Mouse (Mus musculus): ENCODE measurements around the gene Pip5k1c.

The Pip5k1c gene

DNA sequence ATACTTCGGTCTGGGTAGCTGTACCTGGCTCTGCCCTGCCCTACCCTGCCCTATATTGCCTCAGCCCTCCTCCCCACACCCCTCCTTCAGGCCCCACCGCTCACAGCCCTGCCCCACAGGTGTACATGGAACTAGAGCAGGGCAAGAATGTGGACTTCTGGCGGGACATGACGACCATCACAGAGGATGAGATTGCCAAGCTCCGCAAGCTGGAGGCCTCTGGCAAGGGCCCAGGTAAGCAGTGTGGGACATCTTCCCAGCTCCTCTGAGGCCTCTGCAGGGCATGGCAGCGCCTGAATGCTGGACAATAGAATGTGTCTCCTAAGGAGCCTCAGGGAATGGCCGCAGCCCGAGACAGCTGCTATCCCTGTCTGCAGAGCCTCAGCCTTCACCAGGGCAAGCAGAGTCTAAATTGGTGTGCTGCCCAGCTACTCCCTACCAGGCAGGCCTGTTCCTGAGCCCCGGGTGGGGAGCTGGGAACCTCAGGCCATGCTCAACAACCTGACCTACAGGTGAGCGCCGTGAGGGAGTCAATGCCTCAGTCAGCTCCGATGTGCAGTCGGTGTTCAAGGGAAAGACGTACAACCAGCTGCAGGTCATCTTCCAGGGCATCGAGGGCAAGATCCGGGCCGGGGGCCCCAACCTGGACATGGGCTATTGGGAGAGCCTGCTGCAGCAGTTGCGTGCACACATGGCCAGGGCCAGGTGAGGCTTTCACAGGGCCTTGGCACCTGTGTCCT lies 31.2 kb downstream of the Pip5k1c start:
- DNase-seq (ENCODE audit: low spot score) = no peak

DNA sequence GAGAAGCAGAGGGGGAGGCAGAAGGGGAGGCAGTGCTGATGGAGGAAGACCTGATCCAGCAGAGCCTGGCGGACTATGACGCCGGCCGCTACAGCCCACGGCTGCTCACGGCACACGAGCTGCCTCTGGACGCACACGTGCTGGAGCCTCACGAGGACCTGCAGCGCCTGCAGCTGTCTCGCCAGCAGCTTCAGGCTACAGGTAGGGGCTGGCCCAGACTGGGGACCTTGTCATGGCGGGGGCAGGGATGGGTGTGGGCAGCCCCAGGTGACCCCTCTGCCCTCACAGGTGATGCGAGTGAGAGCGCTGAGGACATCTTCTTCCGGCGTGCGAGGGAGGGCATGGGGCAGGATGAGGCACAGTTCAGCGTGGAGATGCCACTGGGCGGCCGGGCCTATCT lies 32.4 kb downstream of the Pip5k1c start:
- DNase-seq (ENCODE audit: low spot score) = no peak

DNA sequence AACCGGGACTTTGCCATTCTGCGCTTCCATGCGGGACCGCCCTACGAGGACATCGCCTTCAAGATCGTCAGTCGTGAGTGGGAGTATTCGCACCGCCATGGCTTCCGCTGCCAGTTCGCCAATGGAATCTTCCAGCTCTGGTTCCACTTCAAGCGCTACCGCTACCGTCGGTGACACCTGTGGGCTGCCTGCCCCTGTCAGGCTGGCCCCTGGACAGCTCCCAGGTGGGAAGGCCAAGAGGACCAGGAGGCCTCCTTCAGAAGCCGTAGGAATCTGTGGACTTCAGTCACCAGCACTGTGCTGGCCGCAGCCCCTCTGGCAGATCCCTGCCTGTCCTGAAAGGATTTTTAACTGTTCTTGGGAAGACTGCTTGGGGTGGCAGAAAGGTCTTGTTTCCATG lies 33.0 kb downstream of the Pip5k1c start:
- DNase-seq (ENCODE audit: low spot score) = no peak

DNA sequence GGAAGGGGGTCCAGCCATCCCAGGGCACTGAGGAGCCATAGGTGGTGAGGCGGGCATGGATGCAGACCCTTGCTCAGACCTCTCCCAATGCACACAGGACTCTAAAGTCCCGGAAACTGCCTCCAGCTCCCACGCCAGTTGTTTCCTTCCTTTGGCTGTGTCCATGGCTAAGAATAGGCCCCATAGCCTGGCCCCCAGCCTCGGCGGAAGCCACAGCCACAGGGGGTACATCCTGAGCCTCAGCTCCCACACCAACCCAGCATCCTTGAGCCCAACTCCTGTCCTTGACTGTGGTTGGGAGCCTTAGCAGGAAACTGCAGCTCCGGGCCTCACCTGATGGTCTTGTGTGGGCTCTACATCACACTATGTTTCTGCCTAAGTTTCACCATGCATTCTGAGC lies 34.1 kb downstream of the Pip5k1c start:
- DNase-seq (ENCODE audit: low spot score) = no peak

DNA sequence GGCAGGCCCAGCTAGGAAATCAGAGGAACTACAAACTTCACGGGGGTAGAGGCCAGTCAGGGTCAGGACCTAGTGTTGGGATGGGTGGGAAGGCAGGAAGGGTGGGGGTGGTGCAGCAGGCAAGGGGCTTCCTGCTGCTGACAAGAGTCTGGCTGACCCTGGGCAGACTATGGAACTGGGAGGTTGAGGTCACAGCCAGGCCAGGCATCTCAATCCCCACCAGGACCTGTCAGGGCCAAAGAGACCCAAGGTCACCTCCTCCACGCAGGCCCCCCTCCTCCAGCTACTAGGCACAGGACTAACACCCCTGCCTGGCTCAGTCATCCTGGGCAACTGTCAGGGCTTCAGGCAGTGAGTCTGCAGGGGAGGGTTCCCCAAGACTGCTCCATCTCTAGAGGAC lies 35.2 kb downstream of the Pip5k1c start:
- no peak for DNase-seq (ENCODE audit: low spot score)

DNA sequence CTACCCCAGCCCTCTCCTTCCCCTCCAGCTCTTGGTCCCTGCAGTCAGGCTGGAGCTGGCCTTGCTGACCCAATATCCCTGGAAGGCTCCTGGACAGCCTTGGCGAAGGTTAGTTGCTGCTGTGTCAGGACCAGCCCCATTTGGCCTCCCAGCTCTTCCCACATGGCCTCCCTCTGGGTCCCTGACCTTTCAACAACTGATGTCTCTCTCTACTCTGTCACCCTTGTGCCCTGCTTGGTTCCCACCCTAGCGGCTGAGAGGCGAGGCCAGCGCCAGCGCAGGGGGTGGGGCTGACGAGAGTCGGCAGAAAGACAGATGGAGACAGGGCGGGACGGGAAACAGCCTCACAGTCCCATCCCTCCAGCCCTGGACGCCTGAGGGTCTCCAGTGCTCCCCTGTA lies 35.6 kb downstream of the Pip5k1c start, which contains the start of gene Tbxa2r:
Tbxa2r (plus strand) TSS at position 346 of the 400 bp plus-strand sequence.
- DNase-seq (ENCODE audit: low spot score) = no peak

DNA sequence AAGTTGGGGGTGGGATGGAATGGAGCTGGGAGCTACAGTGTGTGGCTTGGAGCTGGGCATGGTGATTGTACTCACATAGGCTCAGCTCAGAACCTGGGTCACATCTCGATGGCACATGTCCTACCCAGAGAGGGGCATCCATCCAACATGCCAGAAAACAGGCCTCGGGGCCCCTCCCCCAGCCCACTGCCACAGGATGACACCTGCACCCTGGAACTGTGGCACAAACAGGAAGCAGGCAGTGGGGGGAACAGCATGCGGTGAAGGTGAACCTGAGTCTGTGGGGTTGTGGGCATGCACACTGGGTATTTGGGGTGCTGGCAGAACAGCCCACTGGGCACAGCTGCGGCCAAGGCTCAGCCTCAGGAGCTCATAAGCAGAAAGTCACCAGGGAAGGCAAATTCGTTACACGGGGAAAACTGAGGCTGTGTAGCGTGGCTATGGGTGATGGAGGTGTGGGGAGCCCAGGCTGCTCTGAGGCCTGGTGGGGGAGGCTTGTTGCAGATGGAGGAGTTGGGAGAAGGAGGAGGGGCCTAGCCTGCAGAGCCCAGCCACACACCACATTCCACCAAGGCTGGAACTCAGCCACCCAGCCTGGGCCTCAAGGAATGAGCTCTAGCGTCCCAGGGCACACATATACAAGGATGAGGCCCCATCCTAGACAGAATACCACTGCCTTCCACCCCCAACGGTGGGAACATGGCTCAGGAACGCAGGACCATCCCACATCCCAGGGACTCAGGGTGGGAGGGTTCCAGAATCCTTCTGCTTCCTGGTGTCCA lies 36.6 kb downstream of the Pip5k1c start:
- DNase-seq (ENCODE audit: low spot score) = peak; percentile 57

DNA sequence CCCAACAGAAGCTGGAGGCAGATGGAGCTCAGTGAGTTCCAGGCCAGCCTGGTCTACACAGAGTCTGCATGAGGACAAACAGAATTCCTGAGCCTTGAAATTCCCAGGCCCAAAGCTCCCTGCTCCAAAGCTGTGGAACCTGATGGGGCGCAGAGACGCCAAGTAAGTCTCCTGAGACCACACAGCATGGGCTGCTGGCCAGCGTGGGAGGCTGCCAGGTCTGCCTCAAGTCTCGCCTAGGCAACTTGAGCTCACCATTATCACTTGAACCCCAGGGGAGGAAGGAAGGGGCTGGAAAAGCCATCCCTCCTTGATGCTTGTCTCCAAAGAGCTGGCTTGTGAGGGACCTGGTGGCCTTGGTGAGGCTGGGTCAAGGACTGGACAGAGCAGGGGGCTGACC lies 37.2 kb downstream of the Pip5k1c start:
- no peak for DNase-seq (ENCODE audit: low spot score)

DNA sequence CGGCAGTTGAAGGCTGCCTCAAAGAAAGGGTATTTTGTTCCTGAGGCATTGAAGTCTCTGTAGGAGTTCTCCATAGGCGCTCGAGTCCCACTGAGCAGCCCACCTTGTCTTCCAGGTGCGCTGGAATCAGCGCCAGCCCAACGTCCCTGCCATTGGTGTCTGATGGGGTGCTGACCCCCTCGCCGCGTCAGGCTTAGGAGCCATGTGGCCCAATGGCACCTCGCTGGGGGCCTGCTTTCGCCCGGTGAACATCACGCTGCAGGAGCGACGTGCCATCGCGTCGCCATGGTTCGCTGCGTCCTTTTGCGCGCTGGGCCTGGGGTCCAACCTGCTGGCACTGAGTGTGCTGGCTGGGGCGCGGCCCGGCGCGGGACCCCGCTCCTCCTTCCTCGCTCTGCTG lies 39.5 kb downstream of the Pip5k1c start:
- no peak for DNase-seq (ENCODE audit: low spot score)

DNA sequence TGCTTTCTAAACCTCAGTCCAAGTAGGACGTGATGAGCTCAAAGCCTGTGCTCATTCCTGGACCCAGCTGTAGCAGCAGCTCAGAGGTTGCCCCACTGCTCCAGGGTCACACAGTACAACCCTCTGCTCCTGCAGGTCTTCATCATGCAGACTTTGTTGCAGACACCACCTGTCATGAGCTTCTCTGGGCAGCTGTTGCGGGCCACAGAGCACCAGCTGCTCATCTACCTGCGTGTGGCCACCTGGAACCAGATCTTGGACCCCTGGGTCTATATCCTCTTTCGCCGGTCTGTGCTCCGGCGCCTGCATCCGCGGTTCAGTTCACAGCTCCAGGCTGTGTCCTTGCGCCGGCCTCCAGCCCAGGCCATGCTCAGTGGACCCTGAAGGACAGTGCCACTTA lies 41.6 kb downstream of the Pip5k1c start:
- no peak for DNase-seq (ENCODE audit: low spot score)

DNA sequence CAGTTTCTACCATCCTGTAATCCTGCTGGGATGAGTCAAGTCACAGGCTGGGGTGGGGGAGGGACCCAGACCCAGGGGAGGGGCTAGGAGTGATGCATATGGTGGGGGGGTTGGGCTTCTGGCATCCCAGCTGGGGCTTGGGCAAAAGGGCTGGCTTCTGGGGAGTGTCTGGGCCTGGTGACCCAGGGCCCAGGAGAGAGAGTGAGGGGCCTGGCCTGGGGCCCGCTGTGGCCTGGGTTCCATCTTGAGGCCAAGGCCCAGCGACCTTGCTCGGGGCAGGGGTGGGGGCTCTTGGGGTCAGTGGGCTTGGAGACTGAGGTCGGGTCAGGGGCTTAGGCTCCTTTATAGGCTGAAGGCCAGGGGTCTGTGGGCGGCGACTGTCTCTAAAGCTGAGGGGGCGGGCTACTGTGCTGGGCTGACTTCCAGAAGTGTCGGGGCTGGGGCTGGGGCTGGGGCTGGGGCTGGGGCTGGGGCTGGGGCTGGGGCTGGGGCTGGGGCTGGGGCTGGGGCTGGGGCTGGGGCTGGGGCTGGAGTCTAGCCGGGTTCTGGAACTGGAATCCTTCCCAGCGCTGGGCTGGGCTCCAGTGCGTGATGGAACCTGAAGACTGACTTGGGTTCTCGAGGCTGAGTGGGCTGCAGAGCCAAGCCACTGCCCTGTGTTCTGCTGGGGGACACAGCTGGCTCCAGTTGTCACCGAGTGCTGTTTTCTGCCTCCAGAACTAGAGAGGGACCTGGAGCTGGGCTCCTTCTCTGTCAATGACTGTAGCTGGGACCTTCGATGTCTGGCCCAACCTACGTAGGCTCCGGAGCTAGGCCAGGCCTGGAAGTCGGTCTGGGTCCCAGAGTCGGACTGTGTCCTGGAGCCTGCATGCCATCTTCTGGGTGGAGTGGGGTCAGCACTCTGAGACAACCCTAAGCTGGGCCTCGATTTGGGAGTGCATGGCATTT lies 42.9 kb downstream of the Pip5k1c start:
- no peak for DNase-seq (ENCODE audit: low spot score)

DNA sequence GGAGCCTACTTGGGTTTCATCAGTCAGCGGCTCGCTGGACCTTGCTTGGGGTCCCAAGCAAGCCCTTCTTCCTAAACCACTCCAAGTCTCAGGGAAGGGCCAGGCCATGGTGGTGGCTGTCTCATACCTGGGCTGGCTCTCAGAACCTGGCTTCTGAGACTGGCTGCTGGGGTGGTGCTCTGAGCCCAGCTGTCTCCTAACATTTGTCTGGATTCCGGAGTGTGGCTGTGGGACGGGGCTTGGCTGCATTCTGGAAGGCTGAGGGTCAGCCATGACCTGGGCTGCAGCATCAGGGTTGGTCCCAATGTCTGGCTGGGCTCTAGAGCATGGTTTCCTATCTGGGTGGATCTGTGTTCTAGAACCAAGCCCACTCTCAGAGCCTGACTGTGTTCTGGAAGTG lies 43.8 kb downstream of the Pip5k1c start:
- no peak for DNase-seq (ENCODE audit: low spot score)

DNA sequence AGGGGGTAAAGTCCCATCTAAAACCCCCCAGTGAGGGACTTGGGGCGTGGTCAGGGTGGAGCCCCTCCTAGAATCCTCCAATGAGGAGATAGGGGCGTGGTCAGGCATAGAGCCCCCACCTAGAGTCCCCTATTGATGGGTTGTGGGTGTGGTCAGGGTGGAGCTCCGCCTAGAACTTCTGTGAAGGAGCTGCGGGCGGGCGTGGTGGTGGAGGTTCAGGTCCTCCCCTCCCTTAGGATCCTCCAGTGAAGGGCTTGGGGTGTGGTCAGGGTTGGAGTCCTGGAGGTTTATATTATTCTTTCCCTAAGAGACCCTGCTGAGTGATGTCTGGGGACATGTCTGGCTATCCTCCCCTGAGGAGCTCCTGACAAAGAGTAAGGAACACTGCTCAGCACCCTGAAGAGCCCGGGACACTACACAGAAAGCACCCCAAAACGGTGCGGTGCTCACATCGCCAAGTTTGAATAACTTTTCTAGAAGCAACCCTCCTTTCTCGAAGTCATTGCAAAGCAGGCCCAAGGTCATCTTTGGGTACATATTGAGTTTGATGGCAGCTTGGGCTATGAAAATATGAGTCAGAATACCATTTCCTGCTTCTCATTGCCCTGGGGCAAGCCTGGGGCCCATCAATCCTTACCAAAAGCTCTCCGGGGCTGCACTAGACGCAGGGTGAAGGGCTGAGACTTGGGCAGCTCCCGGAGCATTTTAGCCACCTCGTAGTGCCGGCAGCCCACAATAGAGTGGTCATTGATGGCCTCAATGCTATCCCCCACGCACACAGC lies 48.0 kb downstream of the Pip5k1c start:
- DNase-seq (ENCODE audit: low spot score) = no peak

DNA sequence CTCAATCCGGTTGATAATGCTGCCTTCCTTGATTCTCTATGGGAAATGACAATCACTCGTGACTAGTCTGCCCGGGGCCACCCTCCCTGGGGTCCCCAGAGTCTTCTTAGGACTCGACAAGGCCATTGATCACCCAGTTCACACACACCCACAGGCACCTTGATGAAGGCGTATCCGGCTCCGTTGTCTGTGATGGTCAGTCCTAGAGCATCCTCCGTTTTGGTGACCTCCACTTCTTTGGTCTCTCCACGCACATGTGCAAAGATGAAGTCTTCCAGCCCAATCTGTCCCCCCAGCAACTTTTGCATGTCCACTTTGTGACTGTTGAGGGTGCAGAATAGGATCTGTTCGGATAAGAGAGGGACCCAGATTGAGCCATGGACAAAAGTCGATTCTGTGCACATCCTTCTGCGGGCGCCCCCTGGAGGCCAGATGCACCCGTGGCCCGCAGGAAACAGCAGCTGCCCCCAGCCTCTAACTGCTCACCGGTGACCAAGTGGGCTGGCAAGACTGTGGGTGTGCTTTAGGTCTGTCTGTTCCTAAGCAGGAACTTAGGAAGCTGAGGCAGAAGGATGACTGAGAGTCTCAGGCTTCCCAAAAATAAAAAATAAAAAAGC lies 48.7 kb downstream of the Pip5k1c start:
- peak; percentile 70 for DNase-seq (ENCODE audit: low spot score)

DNA sequence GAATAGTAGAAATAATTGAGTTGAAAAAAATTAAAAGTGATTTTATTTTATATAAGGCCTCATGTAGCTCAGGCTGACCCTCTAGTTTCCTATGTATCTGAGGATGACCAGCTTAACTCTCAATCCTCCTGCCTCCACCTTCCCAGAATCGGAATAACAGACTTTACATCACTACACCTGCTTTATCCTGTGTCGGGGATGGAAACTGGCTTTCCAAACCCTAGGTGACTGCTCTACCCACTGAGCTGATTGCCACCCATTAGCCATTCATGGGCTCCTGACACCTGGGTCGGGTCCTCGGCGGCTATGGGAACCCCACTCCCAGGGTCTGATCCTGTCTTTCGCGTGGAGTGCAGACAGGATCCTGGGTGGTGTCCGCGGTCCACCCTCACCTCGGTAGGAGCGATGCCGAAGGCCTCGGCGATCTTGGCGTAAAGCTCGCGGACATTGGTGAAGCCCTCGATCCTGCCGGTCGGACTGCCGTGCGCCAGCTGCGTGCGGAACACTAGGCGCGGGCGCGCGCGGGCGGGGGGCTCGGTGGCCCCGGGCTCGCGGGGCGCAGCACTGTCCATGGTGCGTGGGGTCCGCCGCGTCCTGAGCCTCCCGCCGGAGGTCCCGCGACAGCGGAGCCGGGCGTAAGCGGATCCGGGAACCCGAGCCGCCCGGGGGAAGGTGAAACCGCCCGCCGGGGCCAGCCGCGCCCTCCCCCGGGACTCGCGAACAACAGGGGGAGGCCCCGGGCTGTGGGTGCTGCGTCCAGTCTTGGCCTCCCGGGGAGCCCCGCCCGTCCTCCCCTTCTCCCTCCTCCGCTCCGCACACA lies 50.1 kb downstream of the Pip5k1c start, which contains the start of gene Gipc3:
Gipc3 (minus strand) TSS at position 581 of the 820 bp plus-strand sequence.
- no peak for DNase-seq (ENCODE audit: low spot score)

DNA sequence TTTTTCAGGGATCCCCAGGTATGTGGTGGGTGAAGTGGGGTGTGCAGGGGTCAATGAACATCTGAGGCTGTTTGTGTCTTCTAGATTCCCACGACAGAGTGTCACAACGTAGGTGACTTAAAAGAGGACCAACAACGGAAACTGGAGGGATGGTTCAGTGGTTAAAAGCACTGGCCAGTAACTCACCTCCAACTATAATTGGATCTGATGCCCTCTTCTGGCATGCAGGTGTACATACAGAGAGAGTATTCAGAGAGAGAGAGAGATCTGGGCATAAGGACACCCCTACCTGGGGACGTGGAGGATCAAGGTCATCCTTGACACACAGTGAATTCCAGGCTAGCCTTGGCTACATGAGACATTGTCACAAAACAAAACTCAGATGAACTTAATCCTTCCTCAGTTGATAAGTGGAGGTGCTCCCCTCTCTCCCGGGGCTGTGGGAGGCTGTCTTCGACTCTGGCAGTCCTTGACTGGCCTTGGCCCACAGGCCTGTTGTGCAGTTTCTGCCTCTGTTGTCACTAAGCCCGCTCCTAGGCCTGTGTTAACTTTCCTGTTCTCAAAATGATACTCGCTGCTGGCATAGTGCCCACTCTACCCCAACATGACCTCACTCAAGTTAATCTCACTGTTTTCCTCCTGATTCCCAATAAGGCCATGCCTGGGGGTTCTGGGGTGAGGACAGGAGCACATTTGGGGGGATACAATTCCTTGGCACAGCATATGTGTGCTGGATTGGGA lies 51.8 kb downstream of the Pip5k1c start:
- no peak for DNase-seq (ENCODE audit: low spot score)

DNA sequence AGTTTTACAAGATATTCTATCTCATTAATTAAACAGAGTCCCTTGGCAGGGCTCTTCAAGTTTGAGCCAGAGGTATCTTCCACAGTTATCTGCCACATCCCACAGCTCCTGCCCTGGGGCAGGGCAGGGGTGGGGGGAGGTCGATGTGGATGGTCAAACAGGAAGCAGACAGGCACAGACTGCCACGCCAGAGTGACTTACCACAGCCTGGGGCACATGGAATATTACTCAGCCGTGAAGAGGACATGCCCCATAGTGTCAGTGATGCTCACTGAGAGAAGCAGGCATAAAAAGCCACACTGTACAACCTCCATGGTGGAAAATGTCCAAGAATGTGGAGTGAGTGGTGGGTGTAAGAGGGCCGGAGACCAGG lies 52.4 kb downstream of the Pip5k1c start:
- DNase-seq (ENCODE audit: low spot score) = no peak

DNA sequence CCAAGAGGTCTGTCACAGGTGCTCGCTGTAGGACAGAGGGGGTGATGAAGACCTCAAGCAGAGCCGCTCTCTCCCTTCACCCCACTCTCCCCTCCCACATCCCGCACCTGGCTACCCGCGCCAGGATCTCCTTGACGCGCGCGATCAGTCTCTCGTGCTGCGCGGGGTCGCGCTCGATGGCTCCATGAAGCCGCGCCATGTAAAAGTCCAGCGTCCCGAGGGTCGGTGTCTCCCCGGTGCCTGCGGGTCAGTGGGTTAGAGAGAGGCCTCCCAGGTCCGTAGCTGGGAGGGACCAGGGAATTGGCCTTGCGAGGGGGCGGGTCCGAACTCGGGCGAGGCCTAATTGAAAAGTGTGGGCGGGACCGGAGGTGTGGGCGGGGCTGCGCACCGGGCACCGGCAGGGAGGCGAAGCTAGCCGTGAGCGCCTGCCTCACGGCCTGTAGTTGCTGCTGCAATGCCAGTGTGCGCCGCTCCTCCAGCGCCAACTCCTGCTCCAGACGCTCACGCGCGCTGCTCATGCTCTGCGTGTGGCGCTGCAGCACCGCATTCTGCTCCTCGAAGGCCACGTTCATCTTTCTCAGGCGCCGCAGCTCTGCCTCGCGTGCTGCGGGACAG lies 53.8 kb downstream of the Pip5k1c start:
- DNase-seq (ENCODE audit: low spot score) = peak; percentile 77

DNA sequence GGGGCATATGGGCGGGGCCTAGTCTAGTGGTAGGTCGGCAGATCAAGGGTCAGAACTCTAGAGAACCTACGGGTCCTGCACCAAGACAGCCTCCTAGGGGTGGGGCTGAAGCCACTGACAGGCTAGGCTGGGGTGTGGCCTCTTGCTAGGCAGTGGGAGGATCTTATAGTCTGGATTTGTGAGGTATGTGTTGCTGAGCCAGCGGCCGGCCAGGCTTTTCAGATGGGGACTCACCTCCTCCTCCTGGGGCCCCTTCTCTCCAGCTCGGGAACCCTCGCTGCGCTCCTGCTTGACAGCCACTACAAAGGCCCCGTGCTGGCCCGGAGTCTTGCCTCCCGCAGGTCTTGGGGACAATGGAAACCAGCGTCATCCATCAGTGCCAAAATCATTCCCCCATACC lies 56.4 kb downstream of the Pip5k1c start:
- DNase-seq (ENCODE audit: low spot score) = peak; percentile 64
